Mouse (Mus musculus) adrenal gland (tissue): ENCODE data around the gene Sec14l5.

Experiments
- intact Hi-C: fragments of 180-260 bp; cut with DNase I; formaldehyde crosslinking; loops from one replicate; pipeline ENCODE4 v1.15.1; 2025
- long read RNA-seq, 2 experiments: library from polyadenylated mRNA; unstranded; transcript quantifications; one replicate each; pipeline ENCODE4 v2.0.0; 2020; ENCODE audit warnings: borderline replicate concordance in 1 of 2; ENCODE audit not compliant: insufficient replicate concordance in 1 of 2

Sec14l5 gene
- long read RNA-seq, experiment 1, result 0 reads
- long read RNA-seq, experiment 2, partial matches to known transcripts, result 0 of 1 reads
- long read RNA-seq, experiment 2, other reads (novel, unspliced or antisense), result 1 of 1 reads

DNA sequence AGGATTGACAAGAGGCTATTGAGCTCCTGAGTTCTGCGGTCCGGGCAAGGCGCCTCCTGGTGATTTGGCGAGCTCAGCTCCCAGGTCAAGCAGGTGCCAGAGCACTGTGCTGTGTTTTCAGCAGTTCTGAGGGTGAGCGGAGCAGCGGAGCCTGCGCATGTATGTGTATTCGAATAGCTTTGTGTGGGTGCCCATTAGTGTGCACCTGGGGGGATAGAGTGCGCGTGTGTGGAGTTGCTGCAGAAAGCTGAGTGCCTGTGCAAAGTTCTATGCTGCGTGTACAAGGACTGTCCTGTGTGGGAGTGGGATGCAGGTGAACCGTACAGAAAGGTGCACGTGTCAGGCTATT is at the start of gene Sec14l5:
TSS of gene Sec14l5 (plus strand) at position 73 of the 349 bp plus-strand sequence.
- intact Hi-C loops, result loop anchor here (5.0 kb wide), 1 partner anchor 50 kb away; no protein-coding TSS in a partner anchor

DNA sequence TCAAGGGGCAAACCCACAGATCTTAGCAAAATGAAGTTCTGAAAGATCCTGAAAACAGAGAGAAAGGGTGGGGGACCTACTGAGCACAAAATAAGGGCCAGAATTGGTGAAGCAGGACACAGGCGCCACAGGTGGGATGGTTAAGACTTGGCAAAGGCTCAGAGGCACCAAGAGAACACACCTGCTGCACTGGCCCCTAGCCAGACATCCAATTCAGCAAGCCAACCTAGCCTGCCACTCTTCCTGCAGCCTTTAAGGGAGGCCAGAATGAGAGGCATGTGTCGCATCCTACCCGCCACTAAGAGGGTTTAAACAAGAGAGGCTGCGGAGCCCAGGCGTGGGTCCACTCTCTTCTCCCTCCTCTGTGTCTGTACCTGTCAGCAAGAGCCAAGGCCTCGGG is 45.9 kb upstream of the Sec14l5 start:
- intact Hi-C loops, result no loop called here

DNA sequence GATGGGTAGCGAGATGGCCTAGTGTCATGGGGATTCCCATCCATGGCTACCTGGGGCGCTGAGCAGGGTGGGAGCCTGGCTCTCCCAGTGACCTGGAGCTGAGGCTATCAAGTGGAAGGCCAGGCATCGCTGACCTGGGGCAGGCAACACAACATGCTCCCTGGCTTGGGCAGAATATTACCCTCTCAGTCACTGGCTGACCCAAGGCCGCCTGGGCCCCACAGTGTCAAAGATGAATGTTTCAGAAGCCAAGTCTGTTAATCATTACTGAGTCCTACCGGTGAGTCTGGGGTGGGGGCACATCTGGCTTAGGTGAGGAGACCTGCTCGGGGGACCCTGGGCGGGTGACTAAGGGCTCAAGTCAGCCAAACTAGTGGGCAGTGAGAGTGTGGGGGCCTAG is 37.0 kb upstream of the Sec14l5 start:
- intact Hi-C loops, result no loop called here

GRCm38 (mm10) chr16:5111021-5111420 is 35.9 kb upstream of the Sec14l5 start:
- intact Hi-C loops, result no loop called here

DNA sequence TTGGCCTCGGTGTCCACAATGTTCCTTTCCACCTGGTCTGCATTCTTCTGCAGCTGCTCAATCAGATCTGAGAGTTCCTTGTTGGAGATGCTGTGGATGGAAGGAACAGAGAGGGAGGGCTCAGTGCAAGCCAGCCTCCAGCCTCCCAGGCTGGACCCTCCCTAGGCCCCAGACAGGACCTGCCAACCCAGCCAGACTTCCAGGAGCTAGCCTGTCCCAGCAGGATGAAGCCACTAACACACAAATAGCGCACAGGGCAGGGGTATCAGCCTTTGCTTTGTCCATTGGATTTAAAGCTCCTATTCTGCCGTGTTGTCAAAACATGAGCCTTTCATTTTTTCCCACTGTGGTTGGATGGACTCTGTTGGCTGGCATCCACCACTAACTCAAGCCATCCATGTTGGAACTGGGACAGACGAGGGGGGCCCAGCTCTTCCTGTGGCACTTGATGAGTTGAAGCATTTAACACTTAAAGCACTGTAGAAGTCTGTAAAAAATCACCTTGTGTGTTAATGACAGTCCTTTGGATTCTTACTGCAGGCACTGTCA is 33.8 kb upstream of the Sec14l5 start:
- intact Hi-C loops, result no loop called here

DNA sequence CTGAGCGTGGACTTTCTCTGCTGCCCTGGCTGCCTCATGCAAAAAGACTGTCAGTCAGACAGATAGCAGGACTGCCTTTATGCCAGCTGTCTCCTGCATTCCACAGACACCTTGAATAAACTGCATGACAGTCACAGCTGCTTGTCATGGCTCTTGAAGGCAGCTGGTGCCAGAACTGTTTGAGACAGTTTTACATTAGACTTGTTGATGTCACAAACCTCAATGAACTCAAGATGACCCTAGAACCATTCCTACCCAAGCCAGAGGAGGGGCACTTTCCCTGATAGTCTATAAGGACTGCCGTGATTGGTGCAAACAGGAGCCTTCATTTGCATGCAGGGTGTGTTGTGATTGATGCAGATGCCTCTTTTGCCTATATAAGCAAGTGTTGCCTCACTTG is 33.3 kb upstream of the Sec14l5 start:
- intact Hi-C loops, result no loop called here

- intact Hi-C loops, result no loop called here
These were observed 27.5 kb upstream of the Sec14l5 start for GRCm38 (mm10) chr16:5119385-5119784.

GRCm38 (mm10) chr16:5119845-5120244 is 27.1 kb upstream of the Sec14l5 start:
- intact Hi-C loops, result no loop called here

- intact Hi-C loops, result no loop called here
These were observed 23.4 kb upstream of the Sec14l5 start for GRCm38 (mm10) chr16:5123476-5123875.

GRCm38 (mm10) chr16:5130196-5130595 is 16.7 kb upstream of the Sec14l5 start:
- intact Hi-C loops, result no loop called here

DNA sequence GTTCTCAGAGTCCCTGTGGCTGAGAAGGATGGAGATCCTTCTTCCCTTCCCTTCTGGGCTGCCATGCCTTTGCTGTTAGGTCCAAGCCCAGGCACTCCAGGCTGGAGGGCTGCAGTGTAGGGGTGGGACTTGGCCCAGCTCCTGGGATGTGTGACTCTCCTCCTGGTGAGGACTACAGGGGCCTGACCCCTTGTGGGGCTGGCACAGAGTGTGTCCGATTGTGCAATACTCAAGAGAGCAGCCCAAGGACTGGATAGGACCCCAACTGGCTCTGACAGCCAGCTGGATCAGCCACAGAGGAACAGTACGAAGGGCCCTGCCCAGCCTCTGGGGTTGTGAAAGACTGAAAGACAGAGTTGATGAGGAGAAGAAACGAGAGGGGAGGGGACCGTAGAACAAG is 16.1 kb upstream of the Sec14l5 start:
- intact Hi-C loops, result no loop called here

DNA sequence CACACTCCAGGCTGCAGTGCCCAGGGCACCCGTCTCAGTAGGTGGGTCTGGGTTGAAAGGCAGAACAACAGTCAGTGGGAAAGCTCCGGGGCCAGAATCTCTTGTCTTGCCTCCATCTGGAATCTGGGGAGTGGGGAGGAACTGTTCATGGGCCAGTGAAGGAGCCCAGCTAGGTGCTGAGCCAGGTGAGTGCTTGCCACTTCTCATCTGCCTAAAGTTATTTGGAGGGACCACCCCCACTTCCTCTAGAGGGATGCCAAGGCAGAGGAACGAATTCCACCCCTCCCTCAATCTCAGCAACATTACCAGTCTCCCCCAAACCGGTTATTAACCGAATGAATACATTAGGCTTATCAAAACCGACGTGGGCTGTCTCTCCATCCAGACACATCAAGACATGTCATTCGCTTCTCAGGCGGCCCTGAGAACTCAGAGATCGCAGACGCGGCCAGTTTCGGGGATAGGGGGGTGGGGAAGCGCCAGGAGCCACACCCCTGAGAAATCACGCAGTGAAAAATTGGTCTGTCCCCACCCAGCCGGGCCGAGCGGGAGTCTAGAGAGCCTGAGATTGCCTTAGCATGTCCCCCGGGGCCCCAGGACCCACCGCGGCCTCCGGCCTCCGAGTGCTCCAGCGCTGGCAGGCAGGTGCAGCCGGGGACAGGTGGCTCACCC is 15.5 kb upstream of the Sec14l5 start:
- intact Hi-C loops, result no loop called here

GRCm38 (mm10) chr16:5132401-5132801 is 14.5 kb upstream of the Sec14l5 start, which contains the start of gene Ppl:
Gene Ppl (minus strand): TSS chr16:5132421.
- intact Hi-C loops, result no loop called here

GRCm38 (mm10) chr16:5134623-5135330 is 12.1 kb upstream of the Sec14l5 start:
- intact Hi-C loops, result no loop called here

DNA sequence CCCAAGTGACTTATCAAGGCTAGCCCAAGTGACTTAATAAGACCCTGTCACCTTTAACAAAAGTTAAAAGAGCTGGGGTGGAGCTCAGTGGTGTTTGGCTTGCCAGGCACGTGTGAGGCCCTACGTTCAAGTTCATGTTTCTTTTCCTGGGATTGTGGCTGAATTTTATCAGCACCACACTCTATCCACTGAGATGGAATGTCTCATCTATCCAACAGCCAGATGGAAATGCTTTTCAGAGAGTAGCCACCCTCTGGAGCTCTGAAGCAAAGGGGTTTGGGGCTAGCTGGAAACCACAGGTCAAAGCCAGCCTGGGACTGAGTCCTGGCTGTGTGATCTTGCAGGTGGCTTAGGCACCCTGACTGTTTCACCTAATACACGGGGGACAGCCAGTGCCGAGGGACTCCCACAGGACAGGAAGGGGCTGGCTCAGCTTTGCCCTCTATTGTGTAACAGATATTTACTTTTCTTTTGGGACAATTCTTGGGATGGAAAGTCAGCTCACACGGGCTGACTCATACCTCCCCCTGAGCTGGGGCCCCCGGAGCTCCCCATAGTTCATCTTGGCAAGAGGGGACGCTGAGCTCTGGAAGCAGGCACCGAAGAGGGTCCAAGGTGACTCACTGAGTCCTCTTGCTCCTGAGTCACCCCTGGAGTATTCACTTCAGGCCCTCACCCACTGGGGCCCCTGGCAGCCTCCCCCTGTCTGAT is 11.2 kb upstream of the Sec14l5 start:
- intact Hi-C loops, result no loop called here

DNA sequence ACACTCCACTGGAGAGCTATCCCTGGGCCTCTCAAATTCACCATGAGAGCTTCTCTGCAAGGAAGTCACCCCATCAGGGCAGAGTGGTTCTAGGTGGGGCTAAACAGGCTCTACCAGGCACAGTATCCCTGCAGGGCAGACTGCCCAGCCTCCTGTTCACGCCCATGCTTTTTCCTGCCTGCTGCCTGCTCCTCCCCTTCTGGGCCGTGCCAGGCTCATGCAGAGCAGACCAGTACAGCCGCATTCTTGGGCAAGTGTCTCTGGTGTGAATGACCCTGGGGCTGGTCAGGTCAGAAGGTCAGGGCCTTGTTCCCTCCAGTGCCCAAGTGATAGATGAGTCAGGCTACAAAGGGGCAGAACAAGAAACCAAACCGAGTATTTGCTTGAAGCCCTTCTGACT is 10.4 kb upstream of the Sec14l5 start:
- intact Hi-C loops, result no loop called here

- intact Hi-C loops, result no loop called here
These were observed 9.8 kb upstream of the Sec14l5 start for GRCm38 (mm10) chr16:5137006-5137540.

- intact Hi-C loops, result loop anchor here (5.0 kb wide), 1 partner anchor 77 kb away; no protein-coding TSS in a partner anchor
These were observed 7.2 kb upstream of the Sec14l5 start for GRCm38 (mm10) chr16:5139741-5140140.

- intact Hi-C loops, result loop anchor here (2.0 to 5.0 kb wide), 2 partner anchors 52 to 165 kb away; no protein-coding TSS in a partner anchor
These were observed 1.3 kb upstream of the Sec14l5 start for GRCm38 (mm10) chr16:5145570-5145969.

DNA sequence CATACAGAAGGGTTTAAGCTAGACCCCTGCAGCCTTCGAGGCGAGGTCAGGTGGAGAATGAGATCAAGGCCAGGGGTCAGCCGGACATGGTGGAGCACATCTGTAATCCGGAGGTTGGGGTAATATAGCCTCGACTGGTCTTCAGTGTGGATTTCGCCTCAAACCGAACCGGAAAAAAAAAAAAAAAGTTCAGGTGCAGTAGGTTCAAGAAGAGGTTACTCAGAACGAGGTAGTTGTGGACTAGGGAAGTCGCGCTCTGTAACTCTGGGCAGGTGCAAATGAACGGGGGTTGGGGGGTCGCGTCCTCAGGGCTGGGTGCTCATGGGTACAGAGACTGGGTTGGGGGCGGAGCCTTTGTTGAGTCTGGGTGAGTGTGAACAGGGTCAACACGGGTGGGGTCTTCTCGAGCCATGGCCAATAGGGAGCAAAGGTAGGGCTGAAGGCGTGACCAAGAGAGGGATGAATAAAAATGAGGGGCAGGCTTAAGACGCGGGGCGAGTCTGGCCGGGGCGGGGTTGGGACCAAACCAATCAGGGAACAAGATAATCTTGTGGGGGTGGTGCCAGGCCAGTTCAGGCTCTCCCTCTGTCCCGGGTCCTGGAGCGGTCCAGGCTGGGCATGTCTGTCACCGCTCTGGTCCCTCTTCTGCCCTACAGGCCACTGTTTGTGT is 407 bp upstream of the Sec14l5 start:
- intact Hi-C loops, result loop anchor here (5.0 kb wide), 1 partner anchor 51 kb away; no protein-coding TSS in a partner anchor

DNA sequence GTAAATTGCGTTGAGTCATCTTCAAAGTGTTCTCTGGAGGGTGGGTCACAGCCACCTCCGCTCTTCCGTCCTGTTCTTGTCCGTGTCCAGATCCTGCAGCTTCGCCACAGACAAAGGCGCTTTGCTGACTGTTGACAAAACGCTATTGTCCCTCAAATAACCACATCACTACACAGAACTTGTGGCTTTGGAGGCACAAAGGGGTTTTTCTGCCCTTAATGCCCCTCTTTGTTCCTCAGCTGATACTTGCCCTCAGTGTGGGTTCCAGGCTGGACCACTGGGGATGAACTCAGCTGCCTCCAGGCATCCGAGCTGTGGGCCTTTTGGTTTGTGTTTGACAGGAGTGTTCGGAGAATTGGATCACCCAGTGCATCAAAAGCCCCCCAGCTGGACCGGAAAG is 3.6 kb downstream of the Sec14l5 start:
- intact Hi-C loops, result no loop called here
